Mouse (Mus musculus): ENCODE data around the gene Frmd7. TPM values are rescaled to one million over a fixed set of nuclear protein-coding genes. Genes with fewer than 3 reads are reported as not detected.

The Frmd7 gene
- polyA plus RNA-seq, 2 experiments: 0.06 TPM; not detected in 1

- TF ChIP-seq EP300 (IDR thresholded peaks at IDR 0.05; ENCODE audit: low read depth): no peak
- TF ChIP-seq CTCF (IDR thresholded peaks at IDR 0.05; ENCODE audit: low read depth): no peak
- Histone ChIP-seq H3K9ac (replicated peaks) (no peak overlapping the region), H3K4me1 (replicated peaks; ENCODE audit: control insufficient read depth in 2 of 2, insufficient read depth in 2 of 2, low read length in 1 of 2) (no peaks in the 10 kb centered on the region), H3K9me3 (ENCODE audit: control insufficient read depth, low read length) (no peaks in the 10 kb centered on the region), H3K27ac (no peak overlapping the region), H3K36me3 (replicated peaks; ENCODE audit: control insufficient read depth, insufficient read depth, low read depth) (no peaks in the 10 kb centered on the region), H3K4me3 (ENCODE audit: insufficient read depth in 1 of 2, low read depth in 2 of 2, low read length in 2 of 2) (no peak overlapping the region), H3K4me2 (ENCODE audit: low read depth) (no peak overlapping the region), H3K27me3 (ENCODE audit: control insufficient read depth, insufficient read depth, low read length) (no peaks in the 10 kb centered on the region)
- ATAC-seq (ENCODE audit: insufficient read depth) (no peak), DNase-seq (ENCODE audit: low read depth in 3 of 3, low spot score in 3 of 3) (no peak)
- WGBS (ENCODE audit: insufficient replicate concordance): 72% methylated on average over 2 of the region's 2 CpGs
These were observed 54.5 kb downstream of the Frmd7 start for GRCm38 (mm10) chrX:50887999-50888398.

GRCm38 (mm10) chrX:50874246-50875002 lies 68.1 kb downstream of the Frmd7 start:
- Histone ChIP-seq H3K4me3 (ENCODE audit: insufficient read depth in 1 of 2, low read depth in 2 of 2, low read length in 2 of 2) (no peak overlapping the region), H3K4me1 (replicated peaks; ENCODE audit: control insufficient read depth in 2 of 2, insufficient read depth in 2 of 2, low read length in 1 of 2) (no peaks in the 10 kb centered on the region), H3K9me3 (ENCODE audit: control insufficient read depth, low read length) (no peaks in the 10 kb centered on the region), H3K27ac (no peak overlapping the region), H3K4me2 (ENCODE audit: low read depth) (no peak overlapping the region), H3K9ac (replicated peaks) (no peak overlapping the region), H3K36me3 (replicated peaks; ENCODE audit: control insufficient read depth, insufficient read depth, low read depth) (no peaks in the 10 kb centered on the region), H3K27me3 (ENCODE audit: control insufficient read depth, insufficient read depth, low read length) (no peaks in the 10 kb centered on the region)
- DNase-seq (ENCODE audit: low read depth in 3 of 3, low spot score in 3 of 3) (no peak), ATAC-seq (ENCODE audit: insufficient read depth) (no peak)
- no peak for TF ChIP-seq EP300 (IDR thresholded peaks at IDR 0.05; ENCODE audit: low read depth)
- no peak for TF ChIP-seq CTCF (IDR thresholded peaks at IDR 0.05; ENCODE audit: low read depth)
- 48% methylated on average over 6 of the region's 6 CpGs for WGBS (ENCODE audit: insufficient replicate concordance)

GRCm38 (mm10) chrX:50864734-50865133 lies 77.8 kb downstream of the Frmd7 start:
- Histone ChIP-seq H3K27me3 (ENCODE audit: control insufficient read depth, insufficient read depth, low read length) (no peaks in the 10 kb centered on the region), H3K27ac (no peak overlapping the region), H3K4me2 (ENCODE audit: low read depth) (no peak overlapping the region), H3K4me3 (ENCODE audit: insufficient read depth in 1 of 2, low read depth in 2 of 2, low read length in 2 of 2) (no peak overlapping the region), H3K9me3 (ENCODE audit: control insufficient read depth, low read length) (no peaks in the 10 kb centered on the region), H3K9ac (replicated peaks) (no peak overlapping the region), H3K36me3 (replicated peaks; ENCODE audit: control insufficient read depth, insufficient read depth, low read depth) (no peaks in the 10 kb centered on the region), H3K4me1 (replicated peaks; ENCODE audit: control insufficient read depth in 2 of 2, insufficient read depth in 2 of 2, low read length in 1 of 2) (no peaks in the 10 kb centered on the region; a peak in 1 of 4 replicates)
- ATAC-seq (ENCODE audit: insufficient read depth): no peak
- TF ChIP-seq EP300 (IDR thresholded peaks at IDR 0.05; ENCODE audit: low read depth) (no peak), CTCF (IDR thresholded peaks at IDR 0.05; ENCODE audit: low read depth) (no peak)
- 42% methylated on average over 5 of the region's 5 CpGs for WGBS (ENCODE audit: insufficient replicate concordance)
- DNase-seq (ENCODE audit: low read depth in 3 of 3, low spot score in 3 of 3): peak in 1 of 3 experiments; percentile 5

GRCm38 (mm10) chrX:50863771-50864170 lies 78.7 kb downstream of the Frmd7 start:
- DNase-seq (ENCODE audit: low read depth in 3 of 3, low spot score in 3 of 3) (no peak), ATAC-seq (ENCODE audit: insufficient read depth) (no peak)
- Histone ChIP-seq H3K4me3 (ENCODE audit: insufficient read depth in 1 of 2, low read depth in 2 of 2, low read length in 2 of 2) (no peak overlapping the region), H3K27me3 (ENCODE audit: control insufficient read depth, insufficient read depth, low read length) (no peaks in the 10 kb centered on the region; the same call in 1 of the 2 replicates), H3K4me1 (replicated peaks; ENCODE audit: control insufficient read depth in 2 of 2, insufficient read depth in 2 of 2, low read length in 1 of 2) (no peaks in the 10 kb centered on the region; a peak in 1 of 4 replicates), H3K9me3 (ENCODE audit: control insufficient read depth, low read length) (no peaks in the 10 kb centered on the region), H3K36me3 (replicated peaks; ENCODE audit: control insufficient read depth, insufficient read depth, low read depth) (no peaks in the 10 kb centered on the region), H3K4me2 (ENCODE audit: low read depth) (no peak overlapping the region), H3K27ac (no peak overlapping the region), H3K9ac (replicated peaks) (no peak overlapping the region)
- no peak for TF ChIP-seq CTCF (IDR thresholded peaks at IDR 0.05; ENCODE audit: low read depth)
- TF ChIP-seq EP300 (IDR thresholded peaks at IDR 0.05; ENCODE audit: low read depth): no peak
- 63% methylated on average over 2 of the region's 2 CpGs for WGBS (ENCODE audit: insufficient replicate concordance)

GRCm38 (mm10) chrX:50850428-50851184 lies 91.9 kb downstream of the Frmd7 start:
- TF ChIP-seq CTCF (IDR thresholded peaks at IDR 0.05; ENCODE audit: low read depth): no peak
- TF ChIP-seq EP300 (IDR thresholded peaks at IDR 0.05; ENCODE audit: low read depth): no peak
- no peak overlapping the region for H3K27ac ChIP-seq
- no peaks in the 10 kb centered on the region for H3K27me3 ChIP-seq (ENCODE audit: control insufficient read depth, insufficient read depth, low read length)
- no peak overlapping the region for H3K4me2 ChIP-seq (ENCODE audit: low read depth)
- no peak overlapping the region for H3K9ac ChIP-seq (replicated peaks)
- H3K4me3 ChIP-seq (ENCODE audit: insufficient read depth in 1 of 2, low read depth in 2 of 2, low read length in 2 of 2): no peak overlapping the region
- H3K4me1 ChIP-seq (replicated peaks; ENCODE audit: control insufficient read depth in 2 of 2, insufficient read depth in 2 of 2, low read length in 1 of 2): no peaks in the 10 kb centered on the region
- ATAC-seq (ENCODE audit: insufficient read depth) (no peak), DNase-seq (ENCODE audit: low read depth in 3 of 3, low spot score in 3 of 3) (no peak)
- no peaks in the 10 kb centered on the region for H3K9me3 ChIP-seq (ENCODE audit: control insufficient read depth, low read length)
- WGBS (ENCODE audit: insufficient replicate concordance): 34% methylated on average over 6 of the region's 6 CpGs
- H3K36me3 ChIP-seq (replicated peaks; ENCODE audit: control insufficient read depth, insufficient read depth, low read depth): no peaks in the 10 kb centered on the region

Other genes with a start within 250 kb of the Frmd7 start
- 3.0 and 5.2 TPM in 2 replicates for gene Stk26, start 101.7 kb downstream of the Frmd7 start, polyA plus RNA-seq (2012; rRNA removed)
- gene Stk26, start 101.7 kb downstream of the Frmd7 start, polyA plus RNA-seq (2014; fragmentation: Nextera tagmentation; extraction: Ambion mirVana): 3.3 and 4.3 TPM in 2 replicates
- 6.0 and 8.2 TPM in 2 replicates for gene Rap2c, start 75.3 kb upstream of the Frmd7 start, polyA plus RNA-seq (2012; rRNA removed)
- gene Rap2c, start 75.3 kb upstream of the Frmd7 start, polyA plus RNA-seq (2014; fragmentation: Nextera tagmentation; extraction: Ambion mirVana): 9.9 and 10.2 TPM in 2 replicates